Mouse (Mus musculus) ES-E14 (cell line): ENCODE results near the gene Retn. TPM values are rescaled to one million over a fixed set of nuclear protein-coding genes. Genes with fewer than 3 reads are reported as not detected.
A peak's percentile ranks its signal among the peaks of the same experiment; 100 is the strongest.

Experiments
- DNase-seq: peaks from one replicate; pipeline ENCODE4 v3.0.0-alpha.2; 2013; ENCODE audit warnings: low read depth, low spot score
- H3K27ac ChIP-seq: 2 replicates; pipeline ENCODE4 v1.5.1; 2012; ENCODE audit warnings: low read depth, mild to moderate bottlenecking, low read length, moderate library complexity, mixed read lengths; ENCODE audit not compliant: poor library complexity, insufficient read depth, severe bottlenecking
- H3K36me3 ChIP-seq: 2 replicates; pipeline ENCODE4 v1.6.1; 2012; ENCODE audit warnings: mild to moderate bottlenecking, low read length, moderate library complexity, mixed read lengths; ENCODE audit not compliant: control insufficient read depth, poor library complexity, insufficient read depth, severe bottlenecking
- H3K4me1 ChIP-seq, 2 experiments: fragments of 150-350 bp in 1 of 2; sonication (generic) in 1 of 2; 2 replicates each; pipeline ENCODE4 v1.6.1; 2012; ENCODE audit warnings: low read length in 2 of 2, mild to moderate bottlenecking in 1 of 2, mixed read lengths in 1 of 2; ENCODE audit not compliant: control insufficient read depth in 2 of 2, insufficient read depth in 2 of 2, poor library complexity in 1 of 2
- H3K4me3 ChIP-seq, 2 experiments: fragments of 150-350 bp in 1 of 2; sonication (generic) in 1 of 2; 2 replicates each; pipeline ENCODE4 v1.5.1; 2012; ENCODE audit warnings: low read length in 2 of 2, low read depth in 1 of 2, mild to moderate bottlenecking in 1 of 2, mixed read lengths in 1 of 2; ENCODE audit not compliant: insufficient read depth in 1 of 2, poor library complexity in 1 of 2, severe bottlenecking in 1 of 2
- H3K9ac ChIP-seq: 2 replicates; pipeline ENCODE4 v1.6.1; 2012; ENCODE audit warnings: low read depth, mild to moderate bottlenecking, low read length, mixed read lengths; ENCODE audit not compliant: poor library complexity, insufficient read depth, severe bottlenecking
- H3K9me3 ChIP-seq: fragments of 150-350 bp; sonication (generic); 2 replicates; pipeline ENCODE4 v1.6.1; 2012; ENCODE audit warnings: low read depth, mild to moderate bottlenecking, low read length; ENCODE audit not compliant: control insufficient read depth, insufficient read depth
- CHD2 ChIP-seq: IDR thresholded peaks from 2 replicates; pipeline ENCODE4 v1.6.1; 2014; ENCODE audit warnings: mild to moderate bottlenecking, low read depth, low read length, inconsistent platforms
- HCFC1 ChIP-seq: IDR thresholded peaks from 2 replicates; pipeline ENCODE4 v1.6.1; 2012; ENCODE audit warnings: low read length, inconsistent platforms, borderline replicate concordance; ENCODE audit not compliant: insufficient read depth
- MAFK ChIP-seq: IDR thresholded peaks from 2 replicates; pipeline ENCODE4 v1.6.1; 2014; ENCODE audit warnings: mild to moderate bottlenecking, low read depth, low read length, inconsistent platforms; ENCODE audit not compliant: insufficient read depth
- ZC3H11A ChIP-seq: IDR thresholded peaks from 2 replicates; pipeline ENCODE4 v1.6.1; 2012; ENCODE audit warnings: low read depth, mild to moderate bottlenecking, inconsistent platforms, low read length, borderline replicate concordance
- ZNF384 ChIP-seq: IDR thresholded peaks from 2 replicates; pipeline ENCODE4 v1.6.1; 2012; ENCODE audit warnings: low read depth, low read length, inconsistent platforms
- in situ Hi-C, 2 experiments: fragments of 600-800 bp; cut with MboI; formaldehyde crosslinking; loops; one replicate each; pipeline ENCODE4 v1.15.1; 2025; ENCODE audit warnings: low sequenced_read_pairs in 2 of 2, inconsistent platforms in 1 of 2; ENCODE audit not compliant: unreplicated experiment in 2 of 2
- total RNA-seq: library from RNA; depleted of rRNA; stranded (reverse); fragments of 300-350 nt; gene quantifications from 2 replicates; pipeline ENCODE4 v1.2.3, GENCODE M21; 2012

The Retn gene
- total RNA-seq, 1 experiment: 0.45 TPM

- peaks cover 4 to 5% of the 10 kb centered on the region in 2 experiments; a peak in 3 of 4 replicates for H3K4me1 ChIP-seq
- peaks cover 10% of the 10 kb centered on the region for H3K36me3 ChIP-seq
- in situ Hi-C loops: loop anchor here in 1 of 2 experiments (10.0 kb wide), 1 partner anchor 395 kb away; no protein-coding TSS in a partner anchor
- no peak for TF ChIP-seq ZC3H11A
- TF ChIP-seq ZNF384: no peak
- TF ChIP-seq CHD2: no peak
- TF ChIP-seq HCFC1: no peak
- no peak for TF ChIP-seq MAFK
- DNase-seq: no peak
- H3K9me3 ChIP-seq: no peaks in the 10 kb centered on the region
- no peak overlapping the region for H3K27ac ChIP-seq
- peak overlapping the region in 1 of 2 experiments; percentile 65; a peak in 3 of 4 replicates for H3K4me3 ChIP-seq
- H3K9ac ChIP-seq: no peak overlapping the region
Measured at GRCm38 (mm10) chr8:3679656-3680055, 24.1 kb downstream of the Retn start.

- TF ChIP-seq ZC3H11A (no peak), CHD2 (no peak), ZNF384 (no peak), HCFC1 (no peak), MAFK (no peak)
- Histone ChIP-seq H3K4me1 (peaks cover 3 to 4% of the 10 kb centered on the region in 2 experiments; a peak in 2 of 4 replicates), H3K9ac (no peak overlapping the region), H3K9me3 (no peaks in the 10 kb centered on the region), H3K36me3 (peaks cover 10% of the 10 kb centered on the region), H3K4me3 (no peak overlapping the region), H3K27ac (no peak overlapping the region)
- in situ Hi-C loops: no loop called here
- DNase-seq: no peak
Measured at GRCm38 (mm10) chr8:3682435-3682834, 26.9 kb downstream of the Retn start.

GRCm38 (mm10) chr8:3683408-3684176, 28.0 kb downstream of the Retn start:
- Histone ChIP-seq H3K9me3 (no peaks in the 10 kb centered on the region), H3K9ac (no peak overlapping the region), H3K4me3 (no peak overlapping the region), H3K27ac (no peak overlapping the region), H3K36me3 (peaks cover 10% of the 10 kb centered on the region), H3K4me1 (peaks cover 0 to 4% of the 10 kb centered on the region in 2 experiments; a peak in 1 of 4 replicates)
- TF ChIP-seq ZNF384 (no peak), ZC3H11A (no peak), CHD2 (no peak), HCFC1 (no peak), MAFK (no peak)
- in situ Hi-C loops: no loop called here
- DNase-seq: no peak

GRCm38 (mm10) chr8:3684530-3684929, 29.0 kb downstream of the Retn start:
- H3K9me3 ChIP-seq: no peaks in the 10 kb centered on the region
- H3K4me1 ChIP-seq: 0 out of 4 replicates have a peak, but pooled peaks cover 0 to under 1% of the 10 kb centered on the region in 2 experiments
- no peak for TF ChIP-seq HCFC1
- TF ChIP-seq ZC3H11A: no peak
- no peak for TF ChIP-seq MAFK
- TF ChIP-seq CHD2: no peak
- TF ChIP-seq ZNF384: no peak
- no peak overlapping the region for H3K9ac ChIP-seq
- H3K36me3 ChIP-seq: peaks cover 5% of the 10 kb centered on the region
- no peak overlapping the region for H3K27ac ChIP-seq
- no peak for DNase-seq
- in situ Hi-C loops: no loop called here
- no peak overlapping the region for H3K4me3 ChIP-seq
